Mouse (Mus musculus) neural tube, embryonic 11.5 days (tissue): ENCODE data around the gene Zfp839. TPM values are rescaled to one million over a fixed set of nuclear protein-coding genes. Genes with fewer than 3 reads are reported as not detected.

Experiments used
- ATAC-seq: fragments of 200-750 bp; cut with Nextera tagmentation; 2 replicates; pipeline ENCODE4 v1.8.0; 2017; ENCODE audit warnings: moderate number of reproducible peaks, mild to moderate bottlenecking, moderate TSS enrichment, moderate library complexity; ENCODE audit not compliant: insufficient read depth, low FRiP score, low TSS enrichment
- DNase-seq: peaks from one replicate; pipeline ENCODE4 v3.0.0-alpha.2; 2015; ENCODE audit warnings: low spot score
- H3K27ac ChIP-seq: fragments of 300-500 bp; sonication (generic); 2 replicates; pipeline ENCODE4 v1.5.1; 2014; ENCODE audit warnings: low read depth, mild to moderate bottlenecking, low read length
- H3K27me3 ChIP-seq: fragments of 300-500 bp; sonication (generic); 2 replicates; pipeline ENCODE4 v1.6.1; 2014; ENCODE audit warnings: mild to moderate bottlenecking, low read length, mixed read lengths; ENCODE audit not compliant: control insufficient read depth, insufficient read depth
- H3K36me3 ChIP-seq: fragments of 300-500 bp; sonication (generic); 2 replicates; pipeline ENCODE4 v1.6.1; 2014; ENCODE audit warnings: mild to moderate bottlenecking, low read length, moderate library complexity, mixed read lengths; ENCODE audit not compliant: control insufficient read depth, insufficient read depth
- H3K4me1 ChIP-seq: fragments of 300-500 bp; sonication (generic); 2 replicates; pipeline ENCODE4 v1.6.1; 2014; ENCODE audit warnings: low read length, mixed read lengths; ENCODE audit not compliant: control insufficient read depth, insufficient read depth
- H3K4me2 ChIP-seq: fragments of 300-500 bp; sonication (generic); 2 replicates; pipeline ENCODE4 v1.6.1; 2014; ENCODE audit warnings: low read depth, mild to moderate bottlenecking, moderate library complexity
- H3K4me3 ChIP-seq: fragments of 300-500 bp; sonication (generic); 2 replicates; pipeline ENCODE4 v1.5.1; 2014; ENCODE audit warnings: low read depth, low read length
- H3K9ac ChIP-seq: fragments of 300-500 bp; sonication (generic); 2 replicates; pipeline ENCODE4 v1.6.1; 2014; ENCODE audit warnings: mild to moderate bottlenecking, low read length
- H3K9me3 ChIP-seq: fragments of 300-500 bp; sonication (generic); 2 replicates; pipeline ENCODE4 v1.6.1; 2016; ENCODE audit warnings: low read length; ENCODE audit not compliant: control insufficient read depth
- WGBS: fragments of 180-500 bp; shearing (Covaris S2); extraction: QIAGEN DNeasy Blood & Tissue Kit; methylation state at CpG from one replicate; pipeline ENCODE4 v1.1.7; 2014; 5-methylcytosine and 5-hydroxymethylcytosine counted together
- polyA plus RNA-seq: library from polyadenylated mRNA; unstranded; fragments of >200 nt; fragmentation: Nextera tagmentation; extraction: Ambion mirVana; gene quantifications from 2 replicates; pipeline ENCODE4 v1.2.1, GENCODE M21; 2014

Zfp839 gene
- polyA plus RNA-seq, 1 experiment from 2014 or later, result 3.7 TPM

GRCm38 (mm10) chr12:110860293-110860692, 10.2 kb downstream of the Zfp839 start:
- no peak overlapping the region for H3K9ac ChIP-seq
- no peaks in the 10 kb centered on the region for H3K9me3 ChIP-seq
- H3K27me3 ChIP-seq, result no peaks in the 10 kb centered on the region
- no peaks in the 10 kb centered on the region for H3K4me1 ChIP-seq
- H3K27ac ChIP-seq, result no peak overlapping the region
- no peak for DNase-seq
- no peak overlapping the region for H3K4me3 ChIP-seq
- no peaks in the 10 kb centered on the region for H3K36me3 ChIP-seq
- H3K4me2 ChIP-seq, result no peak overlapping the region
- ATAC-seq, result no peak

GRCm38 (mm10) chr12:110861256-110861655, 11.2 kb downstream of the Zfp839 start:
- Histone ChIP-seq H3K27ac (no peak overlapping the region), H3K36me3 (no peaks in the 10 kb centered on the region), H3K4me2 (no peak overlapping the region), H3K27me3 (no peaks in the 10 kb centered on the region), H3K9ac (no peak overlapping the region), H3K4me1 (no peaks in the 10 kb centered on the region), H3K9me3 (no peaks in the 10 kb centered on the region), H3K4me3 (no peak overlapping the region)
- DNase-seq, result no peak
- 44% methylated on average over 7 of the region's 7 CpGs for WGBS
- ATAC-seq, result no peak

- Histone ChIP-seq H3K36me3 (no peaks in the 10 kb centered on the region), H3K9ac (no peak overlapping the region), H3K27me3 (no peaks in the 10 kb centered on the region), H3K27ac (no peak overlapping the region), H3K4me1 (no peaks in the 10 kb centered on the region), H3K9me3 (no peaks in the 10 kb centered on the region), H3K4me2 (no peak overlapping the region), H3K4me3 (no peak overlapping the region)
- DNase-seq, result no peak
- no peak for ATAC-seq
- WGBS, result 93% methylated on average over 6 of the region's 6 CpGs
Measured at GRCm38 (mm10) chr12:110864008-110864407, 14.0 kb downstream of the Zfp839 start.

GRCm38 (mm10) chr12:110865571-110865970, 15.5 kb downstream of the Zfp839 start:
- Histone ChIP-seq H3K9ac (no peak overlapping the region), H3K27me3 (no peaks in the 10 kb centered on the region), H3K4me3 (no peak overlapping the region), H3K9me3 (no peaks in the 10 kb centered on the region), H3K4me2 (no peak overlapping the region), H3K36me3 (no peaks in the 10 kb centered on the region), H3K4me1 (no peaks in the 10 kb centered on the region), H3K27ac (no peak overlapping the region)
- ATAC-seq (no peak), DNase-seq (no peak)
- WGBS, result 68% methylated on average over 5 of the region's 6 CpGs

- H3K27ac ChIP-seq, result no peak overlapping the region
- WGBS, result 89% methylated on average over 10 of the region's 10 CpGs
- H3K4me3 ChIP-seq, result no peak overlapping the region
- H3K36me3 ChIP-seq, result no peaks in the 10 kb centered on the region
- DNase-seq (no peak), ATAC-seq (no peak)
- H3K4me2 ChIP-seq, result no peak overlapping the region
- no peak overlapping the region for H3K9ac ChIP-seq
- no peaks in the 10 kb centered on the region for H3K4me1 ChIP-seq
- H3K9me3 ChIP-seq, result no peaks in the 10 kb centered on the region
- no peaks in the 10 kb centered on the region for H3K27me3 ChIP-seq
Measured at GRCm38 (mm10) chr12:110865989-110866388, 15.9 kb downstream of the Zfp839 start.

- no peak overlapping the region for H3K27ac ChIP-seq
- DNase-seq (no peak), ATAC-seq (no peak)
- H3K4me3 ChIP-seq, result no peak overlapping the region
- H3K9ac ChIP-seq, result no peak overlapping the region
- 88% methylated on average over 4 of the region's 4 CpGs for WGBS
- no peaks in the 10 kb centered on the region for H3K27me3 ChIP-seq
- no peaks in the 10 kb centered on the region for H3K4me1 ChIP-seq
- no peak overlapping the region for H3K4me2 ChIP-seq
- H3K9me3 ChIP-seq, result no peaks in the 10 kb centered on the region
- H3K36me3 ChIP-seq, result no peaks in the 10 kb centered on the region; the same call in 1 of the 2 replicates
Measured at GRCm38 (mm10) chr12:110870107-110870506, 20.1 kb downstream of the Zfp839 start.

- 89% methylated on average over 5 of the region's 5 CpGs for WGBS
- ATAC-seq (no peak), DNase-seq (no peak)
- H3K9ac ChIP-seq, result no peak overlapping the region
- H3K4me3 ChIP-seq, result no peak overlapping the region
- no peaks in the 10 kb centered on the region; the same call in 1 of the 2 replicates for H3K36me3 ChIP-seq
- H3K9me3 ChIP-seq, result no peaks in the 10 kb centered on the region
- H3K4me1 ChIP-seq, result no peaks in the 10 kb centered on the region
- no peaks in the 10 kb centered on the region for H3K27me3 ChIP-seq
- H3K27ac ChIP-seq, result no peak overlapping the region
- no peak overlapping the region for H3K4me2 ChIP-seq
Measured at GRCm38 (mm10) chr12:110871247-110871646, 21.2 kb downstream of the Zfp839 start.

- no peaks in the 10 kb centered on the region for H3K9me3 ChIP-seq
- H3K9ac ChIP-seq, result no peak overlapping the region
- no peak for ATAC-seq
- no peak overlapping the region for H3K4me3 ChIP-seq
- peaks cover 8% of the 10 kb centered on the region for H3K36me3 ChIP-seq
- DNase-seq, result no peak
- no peak overlapping the region for H3K4me2 ChIP-seq
- H3K27me3 ChIP-seq, result no peaks in the 10 kb centered on the region
- no peaks in the 10 kb centered on the region for H3K4me1 ChIP-seq
- WGBS, result 88% methylated on average over 2 of the region's 2 CpGs
- no peak overlapping the region for H3K27ac ChIP-seq
Measured at GRCm38 (mm10) chr12:110875351-110875750, 25.3 kb downstream of the Zfp839 start.

GRCm38 (mm10) chr12:110882291-110882690, 32.2 kb downstream of the Zfp839 start:
- Histone ChIP-seq H3K4me2 (no peak overlapping the region), H3K27me3 (no peaks in the 10 kb centered on the region), H3K4me3 (no peak overlapping the region), H3K36me3 (peaks cover 5% of the 10 kb centered on the region; the same call in 1 of the 2 replicates), H3K4me1 (no peaks in the 10 kb centered on the region), H3K9me3 (no peaks in the 10 kb centered on the region), H3K9ac (no peak overlapping the region), H3K27ac (no peak overlapping the region)
- ATAC-seq (no peak), DNase-seq (no peak)
- WGBS, result 88% methylated on average over 7 of the region's 7 CpGs
